Mouse (Mus musculus) spleen, adult 18-20 months (tissue): ENCODE measurements around the gene Olfr1390.
"Not testable (repeated sequence)": the region's sequence is repeated elsewhere in the genome, so short reads cannot be mapped to it uniquely, and the experiment has no call there.

Source experiments
- DNase-seq, 2 experiments: peaks; one replicate each; pipeline ENCODE4 v3.0.0; 2022; ENCODE audit warnings: mixed read lengths in 2 of 2

The Olfr1390 gene

DNA sequence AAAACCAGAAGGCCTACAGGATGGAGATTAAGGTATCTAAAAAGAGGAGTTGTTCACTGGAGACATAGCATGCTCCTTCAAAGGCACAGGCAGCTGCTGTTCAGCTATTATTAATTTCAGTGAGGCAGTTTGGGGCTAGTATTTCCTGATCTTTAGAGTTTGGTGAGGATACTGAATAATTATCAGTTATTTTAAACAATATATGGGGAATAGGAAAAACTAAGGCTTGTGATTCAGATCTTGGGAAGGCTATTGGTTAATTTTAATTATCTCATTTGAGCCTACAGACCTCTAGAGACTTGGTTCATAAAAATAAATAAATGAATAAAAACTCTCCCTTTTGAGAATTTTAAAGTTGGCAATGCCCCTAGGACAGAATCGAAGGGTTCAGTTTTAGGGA, at the start of gene Olfr1390:
Gene Olfr1390, plus strand, starts transcription at position 301 of the 400 bp plus-strand sequence.
- DNase-seq, result no peak

- no peak for DNase-seq
Observed at GRCm38 (mm10) chr11:49287251-49287650, 47.7 kb upstream of the Olfr1390 start.

DNA sequence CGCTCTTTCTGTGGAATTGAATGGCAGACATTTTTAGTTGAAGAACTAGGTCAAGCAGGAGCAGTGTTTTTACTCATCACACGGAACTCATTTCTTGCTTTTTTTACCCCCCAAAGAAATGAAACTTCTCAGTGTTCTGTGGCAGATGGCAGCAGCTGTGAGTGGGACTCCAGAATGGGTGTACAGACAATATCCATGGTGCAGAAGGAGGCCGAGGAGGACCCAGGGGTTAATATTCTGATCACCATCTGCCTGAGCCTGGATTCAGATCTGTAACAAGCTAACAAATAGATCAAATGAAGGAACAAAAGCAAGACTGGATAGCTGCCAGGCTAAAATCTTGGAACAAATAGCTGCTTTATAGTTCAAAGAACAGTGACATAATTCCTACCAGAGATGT, 42.2 kb upstream of the Olfr1390 start:
- DNase-seq, result no peak

DNA sequence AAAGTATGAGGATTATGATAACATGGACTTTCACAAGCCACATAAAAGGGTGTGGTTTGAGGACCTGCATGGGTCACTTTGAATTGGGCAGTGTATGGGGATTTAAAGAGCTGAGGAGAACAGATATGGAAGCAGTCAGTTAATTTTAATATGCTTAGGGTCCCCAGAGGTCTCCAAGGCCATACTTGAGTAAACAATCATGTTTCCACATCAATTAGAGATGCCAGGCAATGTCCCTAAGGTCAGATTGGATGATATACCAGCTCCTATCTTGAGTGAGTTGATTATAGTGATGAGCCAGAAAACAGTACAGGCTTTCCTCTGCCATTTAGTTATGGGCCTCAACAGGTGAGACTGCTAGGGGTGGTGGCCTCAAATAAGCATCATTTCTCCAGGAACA, 30.5 kb upstream of the Olfr1390 start, which contains the start of gene Olfr10:
Gene Olfr10, plus strand, starts transcription at position 301 of the 400 bp plus-strand sequence.
- DNase-seq, result no peak

GRCm38 (mm10) chr11:49308547-49308946, 26.4 kb upstream of the Olfr1390 start:
- DNase-seq, result not testable (repeated sequence)

DNA sequence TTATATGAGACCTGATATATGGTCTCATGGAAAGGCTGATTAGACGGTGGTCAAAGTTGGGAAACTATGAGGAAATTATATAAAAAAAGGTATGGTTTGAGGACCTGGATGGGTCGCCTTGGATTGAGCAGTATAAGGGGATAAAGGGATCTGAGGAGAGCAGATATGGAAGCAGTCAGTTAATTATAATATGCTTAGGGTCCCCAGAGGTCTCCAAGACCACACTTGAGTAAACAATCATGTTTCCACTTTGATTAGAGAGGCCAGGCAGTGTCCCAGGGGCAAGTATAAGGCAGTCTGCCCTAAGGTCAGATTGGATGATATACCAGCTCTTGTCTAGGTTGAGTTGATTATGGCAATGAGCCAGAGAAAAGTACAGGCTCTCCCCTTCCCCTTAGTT, 12.5 kb upstream of the Olfr1390 start, which contains the start of gene Olfr1391:
Gene Olfr1391, plus strand, starts transcription at position 301 of the 400 bp plus-strand sequence.
- no peak for DNase-seq

DNA sequence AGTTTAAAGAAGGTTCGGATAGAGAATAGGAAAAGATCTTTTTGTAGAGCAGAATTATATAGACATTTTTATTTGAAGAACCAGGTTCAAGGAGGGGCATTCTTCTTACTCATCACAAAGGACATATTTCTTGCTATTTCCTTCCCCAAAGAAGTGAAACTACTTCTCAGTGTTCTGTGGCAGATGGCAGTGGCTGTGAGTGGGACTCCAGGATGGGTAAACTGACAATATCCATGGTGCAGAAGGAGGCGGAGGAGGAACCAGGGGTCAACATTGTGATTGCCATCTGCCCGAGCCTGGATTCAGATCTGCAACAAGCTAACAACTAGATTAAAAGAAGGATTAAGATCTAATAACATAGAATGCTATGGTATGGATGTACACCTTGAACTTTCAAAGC, 8.3 kb upstream of the Olfr1390 start:
- no peak for DNase-seq

- DNase-seq, result no peak
Observed at GRCm38 (mm10) chr11:49329686-49330085, 5.3 kb upstream of the Olfr1390 start.

- no peak for DNase-seq
Observed at GRCm38 (mm10) chr11:49337150-49337832, 2.3 kb downstream of the Olfr1390 start.

GRCm38 (mm10) chr11:49383133-49383532, 48.1 kb downstream of the Olfr1390 start:
- no peak for DNase-seq

GRCm38 (mm10) chr11:49386118-49386517, 51.1 kb downstream of the Olfr1390 start:
- DNase-seq, result not testable (repeated sequence)
